Mouse (Mus musculus) small intestine, adult 2 months (tissue): ENCODE measurements around the gene Ppm1l.

Source experiments
- CTCF ChIP-seq: fragments of 200-500 bp; IDR thresholded peaks from 2 replicates; pipeline ENCODE4 v1.5.1; 2012; ENCODE audit warnings: low read depth, mild to moderate bottlenecking, control low read depth, inconsistent platforms, low read length, moderate library complexity, mixed read lengths; ENCODE audit not compliant: insufficient replicate concordance, insufficient read length; ENCODE audit errors: extremely low read depth
- POLR2A ChIP-seq: fragments of 200-500 bp; IDR thresholded peaks from 2 replicates; pipeline ENCODE4 v1.6.1; 2012; ENCODE audit warnings: low read depth, mild to moderate bottlenecking, control low read depth, inconsistent platforms, low read length, moderate library complexity

DNA sequence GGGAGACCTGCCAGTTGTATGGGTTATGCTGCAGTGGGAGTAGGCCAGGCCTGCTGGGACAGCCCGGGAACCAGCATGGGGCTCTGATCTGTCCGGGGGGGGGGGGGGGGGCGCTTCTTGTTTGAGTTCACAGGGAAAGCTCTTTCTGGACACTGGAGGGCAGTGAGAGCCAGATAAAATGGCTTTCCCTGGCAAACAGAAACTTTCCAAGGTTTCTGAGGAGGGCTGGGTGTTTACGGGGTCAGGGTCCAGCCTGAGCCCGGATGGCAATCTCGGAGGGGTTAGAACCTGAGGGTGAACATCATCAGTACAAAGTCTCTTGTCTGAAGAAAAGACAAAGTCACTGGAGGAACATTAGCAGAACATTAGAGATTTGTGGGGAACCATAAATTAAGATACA, 246.7 kb downstream of the Ppm1l start:
- no peak for TF ChIP-seq CTCF
- TF ChIP-seq POLR2A = no peak
